Mouse (Mus musculus) myocyte (in vitro differentiated cells): ENCODE results near the gene Ddx58.

Source experiments
- CEBPB ChIP-seq: IDR thresholded peaks from 2 replicates; pipeline ENCODE4 v1.6.1; 2011; ENCODE audit warnings: mild to moderate bottlenecking, moderate library complexity; ENCODE audit not compliant: poor library complexity, insufficient read depth, severe bottlenecking
- E2F4 ChIP-seq: IDR thresholded peaks from one replicate; pipeline ENCODE4 v1.6.1; 2011; ENCODE audit warnings: mild to moderate bottlenecking, control low read depth, moderate library complexity; ENCODE audit not compliant: insufficient read depth
- MAX ChIP-seq: IDR thresholded peaks from one replicate; pipeline ENCODE4 v1.6.1; 2011; ENCODE audit warnings: low read depth, mild to moderate bottlenecking, control low read depth
- MYOD1 ChIP-seq, 3 experiments: IDR thresholded peaks; one replicate each; pipeline ENCODE4 v1.6.1; 2011; ENCODE audit warnings: control low read depth in 2 of 3, low read depth in 2 of 3, mild to moderate bottlenecking in 2 of 3, moderate library complexity in 1 of 3; ENCODE audit not compliant: insufficient read length in 2 of 3, control insufficient read depth in 1 of 3
- MYOG ChIP-seq, 3 experiments: IDR thresholded peaks; one replicate each; pipeline ENCODE4 v1.6.1; 2011; ENCODE audit warnings: control low read depth in 2 of 3, low read depth in 2 of 3, mild to moderate bottlenecking in 2 of 3; ENCODE audit not compliant: insufficient read length in 2 of 3, control insufficient read depth in 1 of 3, insufficient read depth in 1 of 3
- POLR2A ChIP-seq: IDR thresholded peaks from one replicate; pipeline ENCODE4 v1.6.1; 2011; ENCODE audit warnings: low read depth, mild to moderate bottlenecking, control low read depth, moderate library complexity; ENCODE audit not compliant: insufficient read length
- REST ChIP-seq: IDR thresholded peaks from one replicate; pipeline ENCODE4 v1.6.1; 2011; ENCODE audit warnings: mild to moderate bottlenecking, control low read depth, moderate library complexity; ENCODE audit not compliant: insufficient read depth, insufficient read length
- TCF12 ChIP-seq: IDR thresholded peaks from one replicate; pipeline ENCODE4 v1.6.1; 2011; ENCODE audit warnings: mild to moderate bottlenecking, control low read depth; ENCODE audit not compliant: poor library complexity, insufficient read depth, severe bottlenecking
- USF1 ChIP-seq: IDR thresholded peaks from one replicate; pipeline ENCODE4 v1.6.1; 2011; ENCODE audit warnings: low read depth, mild to moderate bottlenecking, control low read depth, moderate library complexity

GRCm38 (mm10) chr4:40241928-40242327 lies 2.3 kb upstream of the Ddx58 start:
- TF ChIP-seq CEBPB (no peak), MYOD1 (IDR thresholded peaks at IDR 0.05; ENCODE audit: control insufficient read depth in 1 of 3, insufficient read length in 2 of 3, low read depth in 2 of 3) (no peak), POLR2A (no peak), MAX (no peak), USF1 (no peak), MYOG (IDR thresholded peaks at IDR 0.05; ENCODE audit: control insufficient read depth in 1 of 3, insufficient read depth in 1 of 3, insufficient read length in 2 of 3, low read depth in 2 of 3) (no peak), E2F4 (no peak), REST (no peak), TCF12 (no peak)
